Mouse (Mus musculus): ENCODE measurements around the gene Mmp23.
A peak's percentile ranks its signal among the peaks of the same experiment; 100 is the strongest.
"Not testable (repeated sequence)": the region's sequence is repeated elsewhere in the genome, so short reads cannot be mapped to it uniquely, and the experiment has no call there.

Mmp23 gene

GRCm38 (mm10) chr4:155653086-155653450 lies at the start of gene Mmp23:
Gene Mmp23, minus strand, starts transcription at chr4:155653384.
- no peak for DNase-seq (ENCODE audit: low spot score in 2 of 2)

DNA sequence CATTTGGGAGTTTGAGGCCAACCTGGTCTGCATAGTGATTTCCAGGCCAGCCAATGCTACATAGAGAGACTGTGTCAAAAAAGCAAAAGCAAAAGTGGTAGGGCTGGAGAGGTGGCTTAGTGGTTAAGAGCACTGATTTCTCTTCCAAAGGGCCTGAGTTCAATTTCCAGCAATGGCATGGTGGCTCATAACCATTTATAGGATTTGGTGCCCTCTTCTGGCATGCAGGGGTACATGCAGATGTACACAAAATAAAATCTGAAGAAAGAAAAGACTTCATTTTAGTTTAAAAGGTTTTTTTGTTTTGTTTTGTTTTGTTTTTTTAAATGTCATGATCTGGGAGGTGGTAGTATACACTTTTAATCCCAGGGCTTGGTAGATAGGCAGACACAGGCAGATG lies 47.2 kb upstream of the Mmp23 start:
- DNase-seq (ENCODE audit: low spot score in 2 of 2): no peak

DNA sequence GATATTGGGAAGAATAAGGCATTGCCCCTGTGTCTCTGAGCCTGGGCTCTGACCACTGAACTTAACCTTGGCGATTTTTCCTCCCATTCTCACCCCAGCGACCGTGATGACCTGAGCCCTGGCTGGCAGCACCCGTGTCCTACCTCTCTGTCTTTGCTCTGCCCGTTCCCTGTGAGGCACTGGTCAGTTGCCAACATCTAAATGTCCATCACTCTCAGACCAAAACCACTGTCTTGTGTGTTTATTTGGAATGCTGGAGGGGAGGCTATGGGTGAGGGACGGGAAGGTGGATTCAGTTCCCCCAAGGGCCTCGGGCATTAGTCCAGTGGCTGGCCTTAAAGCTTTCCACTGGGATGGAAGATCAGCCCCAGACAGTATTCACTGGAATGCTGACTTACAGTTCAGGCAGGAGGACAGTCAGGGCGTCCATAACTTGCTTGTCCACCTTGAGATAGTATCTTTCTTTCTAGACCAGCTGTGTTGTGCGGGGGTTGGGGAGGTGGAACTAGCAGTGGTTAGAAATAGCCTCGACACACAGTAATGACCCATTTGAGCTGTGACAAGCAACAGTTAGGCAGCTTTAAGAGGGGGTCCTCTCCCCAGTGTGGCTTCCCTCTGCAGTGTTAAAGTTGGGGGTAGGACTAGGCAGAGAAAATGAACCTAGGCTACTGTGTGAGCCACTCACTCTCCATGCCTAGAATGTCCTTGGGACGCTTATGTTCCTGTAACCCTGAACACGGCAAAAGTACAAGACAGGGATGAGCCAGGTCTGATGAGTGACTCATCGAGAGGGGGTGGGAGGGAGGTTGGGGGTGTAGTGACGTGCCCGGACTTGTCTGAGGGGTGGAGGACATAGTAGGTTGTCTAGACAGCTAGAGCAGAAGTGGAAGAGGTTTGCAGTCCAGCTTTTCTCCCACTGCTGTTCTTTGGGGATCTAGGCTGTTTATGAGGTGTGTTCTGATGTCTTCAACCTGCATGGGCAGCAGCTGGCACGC lies 43.4 kb upstream of the Mmp23 start:
- DNase-seq (ENCODE audit: low spot score in 2 of 2): no peak

DNA sequence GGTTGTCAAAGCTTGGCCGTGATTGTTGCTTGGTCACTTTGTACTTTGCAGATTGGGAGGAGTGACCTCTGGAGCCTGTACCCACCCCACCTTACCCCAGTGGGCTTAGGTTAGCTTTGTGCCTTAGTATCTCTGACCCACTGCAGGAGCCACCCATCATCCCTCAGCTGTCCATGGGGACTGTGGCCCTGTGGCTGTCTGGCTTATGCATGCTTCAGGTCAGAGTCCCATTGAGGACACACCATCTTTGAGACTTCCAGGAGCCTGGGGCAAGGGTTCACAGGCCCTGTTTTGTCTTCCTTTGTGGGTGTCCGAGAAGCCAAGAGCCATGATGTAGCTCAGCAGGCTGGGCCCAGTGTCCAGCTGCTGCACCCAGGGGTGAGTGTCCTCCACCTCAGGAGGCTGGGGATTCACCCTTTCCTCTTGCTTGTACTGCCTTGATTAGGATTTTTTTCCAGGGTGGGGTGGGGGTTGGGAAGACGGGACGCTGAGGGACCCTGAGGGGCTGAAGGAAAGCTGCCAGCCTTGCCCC lies 42.4 kb upstream of the Mmp23 start:
- DNase-seq (ENCODE audit: low spot score in 2 of 2): no peak

DNA sequence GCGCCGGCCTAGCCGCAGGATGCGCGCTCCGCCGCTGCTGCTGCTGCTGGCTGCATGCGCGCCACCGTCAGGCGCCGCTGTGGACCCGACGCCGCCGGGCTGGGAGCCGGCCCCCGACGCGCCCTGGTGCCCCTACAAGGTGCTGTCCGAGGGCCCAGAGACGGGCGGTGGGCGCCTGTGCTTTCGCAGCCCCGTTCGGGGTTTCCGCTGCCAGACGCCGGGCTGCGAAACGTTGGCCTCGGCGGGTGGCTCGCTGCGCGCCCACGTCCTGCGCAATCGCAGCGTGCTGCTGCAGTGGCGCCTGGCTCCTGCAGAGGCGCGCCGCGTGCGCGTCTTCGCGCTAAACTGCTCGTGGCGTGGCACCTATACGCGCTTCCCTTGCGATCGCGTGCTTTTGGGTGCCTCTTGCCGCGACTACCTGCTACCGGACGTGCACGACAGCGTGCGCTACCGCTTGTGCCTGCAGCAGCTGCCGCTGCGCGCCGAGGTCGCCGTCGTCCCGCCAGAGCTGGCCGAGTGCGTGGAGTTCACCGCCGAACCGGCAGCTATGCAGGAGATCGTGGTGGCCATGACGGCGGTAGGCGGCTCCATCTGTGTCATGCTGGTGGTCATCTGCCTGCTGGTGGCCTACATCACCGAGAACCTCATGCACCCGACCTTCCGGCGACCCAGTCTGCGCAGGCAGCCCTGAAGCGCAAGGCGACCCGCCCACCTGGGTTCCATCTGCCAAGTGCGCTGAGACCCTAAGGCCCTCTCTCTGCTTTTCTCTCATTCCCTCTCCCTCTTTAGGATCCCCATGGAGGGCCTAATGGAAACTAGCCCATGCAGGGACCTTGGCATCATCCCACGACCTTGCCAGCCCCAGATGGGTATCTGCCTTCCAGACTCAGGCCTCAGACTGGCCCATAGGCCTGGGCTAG lies 41.6 kb upstream of the Mmp23 start:
- peak; percentile 51 to 74 for DNase-seq (ENCODE audit: low spot score in 2 of 2)

DNA sequence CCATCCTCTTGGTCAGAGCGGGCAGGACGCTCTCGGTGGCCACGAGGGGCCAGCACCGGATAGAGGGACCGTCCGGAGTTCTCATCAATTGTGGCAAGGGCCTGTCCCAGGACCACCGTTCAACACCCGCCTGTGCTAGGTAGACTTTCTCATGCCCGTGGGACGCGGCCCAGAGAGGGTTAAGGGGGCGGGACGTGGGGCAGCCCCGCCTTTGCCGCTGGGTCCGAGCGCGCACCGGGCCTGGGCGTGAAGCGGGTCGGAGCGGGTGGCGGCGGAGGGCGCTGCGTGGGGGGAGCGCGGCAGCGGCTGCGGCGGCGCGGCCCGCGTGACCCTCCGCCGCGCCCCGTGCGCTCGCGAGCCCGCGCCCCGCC lies 40.9 kb upstream of the Mmp23 start, which contains the start of gene Fndc10:
Fndc10 (plus strand) TSS at position 232 of the 371 bp plus-strand sequence.
- peak in 1 of 2 experiments; percentile 26 for DNase-seq (ENCODE audit: low spot score in 2 of 2)

- DNase-seq (ENCODE audit: low spot score in 2 of 2): peak in 1 of 2 experiments; percentile 38
These were observed 39.2 kb upstream of the Mmp23 start for GRCm38 (mm10) chr4:155692421-155692820.

DNA sequence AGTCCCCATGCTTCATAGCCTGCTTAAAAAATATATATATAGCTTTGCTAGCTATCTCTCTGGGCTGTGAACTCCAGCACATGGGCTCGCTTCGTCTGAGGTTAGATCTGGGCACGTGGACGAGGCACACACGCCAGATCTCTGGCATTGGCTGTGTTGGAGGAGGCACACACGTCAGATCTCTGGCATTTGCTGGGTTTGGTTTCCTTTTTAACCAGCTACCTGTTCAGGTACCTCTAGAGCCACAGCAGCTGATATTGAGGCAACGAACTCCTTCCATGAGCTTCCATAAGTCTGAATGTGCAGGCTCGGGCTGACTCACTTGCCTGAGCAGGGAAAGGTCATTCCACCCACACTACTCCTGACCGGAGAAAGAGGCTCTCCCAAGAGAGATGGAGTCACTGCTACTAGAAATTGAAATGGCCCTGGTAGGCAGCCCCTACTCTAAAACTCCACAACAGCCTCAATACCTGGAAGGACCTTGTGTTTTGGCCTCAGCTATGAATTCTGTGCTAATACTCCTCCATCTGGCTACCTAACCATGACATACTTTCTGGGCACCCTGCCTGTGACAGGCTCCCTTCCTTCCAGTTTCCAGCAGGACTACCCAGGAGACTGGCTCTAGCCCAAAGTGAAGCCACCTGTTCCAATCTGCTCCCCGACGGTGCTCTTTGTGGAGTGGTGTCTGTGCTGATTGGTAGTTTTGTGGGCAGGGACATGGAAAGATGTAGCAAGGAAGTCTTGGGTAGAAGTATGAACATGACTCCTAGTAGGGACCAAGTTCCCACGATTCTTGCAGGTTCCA lies 37.6 kb upstream of the Mmp23 start:
- no peak for DNase-seq (ENCODE audit: low spot score in 2 of 2)

DNA sequence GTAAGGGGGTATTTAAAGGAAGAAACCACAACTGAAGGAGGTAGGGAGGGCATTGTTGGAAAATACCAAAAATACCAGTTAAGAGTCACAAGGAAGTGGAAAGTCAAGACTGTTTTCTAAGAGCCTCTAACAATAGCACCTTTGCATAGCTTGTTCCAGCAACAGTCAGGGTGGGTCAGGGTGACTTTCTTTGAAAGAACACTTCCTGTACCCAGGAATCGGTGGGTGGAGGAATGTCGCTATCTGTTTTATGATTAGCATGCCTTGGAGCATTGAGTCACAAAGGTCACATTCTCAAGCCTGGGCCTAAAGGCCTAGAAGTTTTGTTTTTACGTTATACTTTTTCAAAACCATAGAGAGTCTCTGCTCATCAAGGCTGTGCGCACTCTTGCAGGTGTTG lies 34.6 kb upstream of the Mmp23 start:
- not testable (repeated sequence) for DNase-seq (ENCODE audit: low spot score in 2 of 2)

DNA sequence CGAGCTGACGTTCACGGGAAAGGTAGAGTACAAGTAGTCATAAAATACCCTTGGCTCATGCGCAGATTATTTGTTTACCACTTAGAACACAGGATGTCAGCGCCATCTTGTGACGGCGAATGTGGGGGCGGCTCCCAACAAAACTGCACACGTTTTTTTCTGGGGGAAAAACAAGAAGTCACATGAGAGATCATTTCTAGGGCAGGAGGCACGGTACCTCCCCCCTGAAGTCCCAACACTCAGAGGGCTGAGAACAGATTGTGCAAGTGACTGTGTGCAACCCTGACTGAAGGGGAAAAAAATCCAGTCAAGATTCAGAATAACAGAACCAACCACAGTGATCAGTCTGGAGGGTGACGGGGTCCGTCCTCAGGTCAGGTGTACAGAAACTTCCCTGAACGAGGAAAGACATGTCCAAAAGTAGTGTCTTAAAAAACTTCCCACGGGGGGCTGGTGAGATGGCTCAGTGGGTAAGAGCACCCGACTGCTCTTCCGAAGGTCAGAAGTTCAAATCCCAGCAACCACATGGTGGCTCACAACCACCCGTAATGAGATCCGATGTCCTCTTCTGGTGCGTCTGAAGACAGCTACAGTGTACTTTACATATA lies 30.6 kb upstream of the Mmp23 start:
- DNase-seq (ENCODE audit: low spot score in 2 of 2): not testable (repeated sequence)

DNA sequence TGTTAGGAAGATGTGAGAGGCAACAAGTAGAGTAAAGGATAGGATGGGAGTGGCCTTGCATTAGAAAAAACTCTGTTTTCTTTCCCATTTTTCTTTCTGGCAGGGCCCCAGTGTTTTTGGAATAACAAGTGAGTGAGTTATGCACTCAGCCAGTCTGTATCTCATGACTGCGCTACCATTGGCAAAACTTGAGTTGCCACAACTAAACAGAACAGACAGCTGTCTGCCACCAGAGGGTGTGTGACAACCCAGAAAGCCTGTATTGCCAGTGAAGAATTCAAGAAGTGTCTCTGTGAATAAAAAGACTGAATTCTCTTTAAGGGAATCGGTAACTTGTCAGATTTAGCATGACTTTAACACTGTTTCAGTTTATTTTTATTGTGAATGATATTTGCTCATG lies 22.8 kb upstream of the Mmp23 start:
- DNase-seq (ENCODE audit: low spot score in 2 of 2): peak in 1 of 2 experiments; percentile 40

DNA sequence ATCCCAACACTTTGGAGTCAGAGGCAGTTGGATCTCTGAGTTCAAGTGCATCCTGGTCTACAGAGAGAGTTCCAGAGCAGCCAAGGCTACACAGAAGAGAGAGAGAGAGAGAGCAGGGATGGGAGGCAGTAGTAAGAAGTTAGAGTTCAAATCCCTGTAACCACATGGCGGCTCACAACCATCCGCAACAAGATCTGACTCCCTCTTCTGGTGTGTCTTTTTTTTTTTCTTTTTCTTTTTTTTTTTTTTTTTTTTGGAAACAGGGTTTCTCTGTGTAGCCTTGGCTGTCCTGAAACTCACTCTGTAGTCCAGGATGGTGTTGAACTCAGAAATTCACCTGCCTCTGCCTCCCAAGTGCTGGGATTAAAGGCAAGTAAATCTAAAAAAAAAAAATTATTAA lies 18.9 kb upstream of the Mmp23 start:
- no peak for DNase-seq (ENCODE audit: low spot score in 2 of 2)

DNA sequence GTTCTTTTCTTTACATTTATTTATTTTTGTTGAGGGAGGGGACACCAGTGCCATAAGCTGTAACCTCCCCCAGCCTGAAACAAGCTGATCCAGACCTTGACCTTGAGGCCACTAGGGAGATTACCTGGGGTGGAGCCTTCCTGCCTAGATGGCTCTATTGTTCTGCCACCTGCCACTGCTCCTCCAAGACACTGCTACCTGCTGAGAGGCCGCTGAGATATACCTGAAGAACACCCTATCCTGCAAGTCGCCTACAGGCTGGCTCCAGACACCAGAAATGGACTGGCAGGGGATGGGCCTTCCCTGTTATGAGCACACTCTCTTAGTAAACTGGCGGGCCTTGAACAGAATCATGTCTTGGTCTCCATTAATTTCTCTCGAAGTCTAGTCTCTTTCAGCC lies 17.1 kb upstream of the Mmp23 start:
- DNase-seq (ENCODE audit: low spot score in 2 of 2): not testable (repeated sequence)

DNA sequence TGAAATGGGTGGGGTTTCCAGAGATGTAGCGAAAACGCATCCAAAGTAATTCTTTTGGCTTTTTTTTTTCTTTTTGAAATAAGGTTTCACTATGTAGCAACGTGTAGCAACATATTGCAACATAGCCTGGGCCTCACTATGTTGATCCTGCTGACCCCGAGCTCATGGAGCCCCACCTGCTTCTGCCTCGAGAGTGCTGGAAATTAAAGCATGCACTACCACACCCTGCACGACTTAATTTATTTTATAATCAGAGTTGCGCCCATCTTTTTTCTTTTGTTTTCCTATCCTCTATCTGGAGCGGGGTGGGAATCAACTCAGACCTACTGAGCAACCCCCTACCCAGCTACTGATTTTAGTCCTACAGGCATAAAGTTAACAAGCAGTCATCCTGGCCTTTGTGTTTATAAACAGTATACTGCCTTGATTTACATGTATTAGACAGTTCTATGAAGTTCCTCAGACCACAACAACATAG lies 16.5 kb upstream of the Mmp23 start:
- no peak for DNase-seq (ENCODE audit: low spot score in 2 of 2)

- DNase-seq (ENCODE audit: low spot score in 2 of 2): peak; percentile 97 to 98
These were observed 15.8 kb upstream of the Mmp23 start, which contains the start of gene Mib2 for GRCm38 (mm10) chr4:155668689-155669597. Gene Mib2, minus strand, starts transcription at chr4:155669198.

- no peak for DNase-seq (ENCODE audit: low spot score in 2 of 2)
These were observed 13.7 kb upstream of the Mmp23 start for GRCm38 (mm10) chr4:155666903-155667302.

GRCm38 (mm10) chr4:155660641-155661040 lies 7.5 kb upstream of the Mmp23 start:
- DNase-seq (ENCODE audit: low spot score in 2 of 2): no peak

DNA sequence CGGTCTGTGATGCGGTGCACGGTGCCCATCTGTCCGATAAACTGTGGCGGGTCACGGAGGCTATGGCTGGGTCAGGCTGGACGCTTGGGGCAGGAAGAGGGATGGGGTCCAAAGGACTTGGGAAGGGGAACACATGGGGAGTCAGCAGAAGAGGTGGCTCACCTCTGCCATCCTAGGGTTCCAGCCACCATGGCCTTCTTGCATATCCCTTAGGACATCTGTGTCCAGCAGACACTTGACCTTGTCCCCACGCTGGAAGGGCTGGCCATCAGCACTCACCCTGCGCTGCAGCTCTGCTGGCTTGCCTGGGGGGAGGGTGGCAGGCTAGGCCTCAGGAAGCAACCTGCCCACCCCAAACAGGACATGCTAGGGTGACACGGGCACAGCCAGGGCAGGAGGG lies 5.8 kb upstream of the Mmp23 start:
- DNase-seq (ENCODE audit: low spot score in 2 of 2): no peak

DNA sequence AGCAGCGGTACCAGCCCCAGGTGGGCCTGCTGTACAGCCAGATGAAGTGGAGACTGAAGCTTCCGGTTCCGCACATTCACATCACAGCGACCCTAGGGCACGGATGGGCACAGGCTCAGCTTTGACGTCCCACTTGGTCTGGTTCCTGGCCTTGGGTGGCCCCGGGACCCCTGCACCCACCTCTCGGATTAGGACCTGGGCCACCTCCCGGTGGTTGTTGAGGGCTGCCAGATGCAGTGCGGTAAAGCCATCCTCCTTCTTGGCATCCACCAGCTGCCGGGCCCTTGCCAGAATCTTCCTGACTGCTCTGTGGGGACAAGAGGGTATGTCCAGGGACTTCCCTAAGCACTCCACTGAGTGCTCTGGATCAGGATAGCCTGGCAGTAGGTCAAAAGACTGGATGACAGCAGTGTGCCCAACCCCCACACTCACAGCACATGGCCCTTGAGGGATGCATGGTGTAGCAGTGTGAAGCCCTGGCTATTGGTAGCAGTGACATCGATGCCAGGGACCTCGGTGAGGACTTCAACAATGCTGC lies 3.1 kb upstream of the Mmp23 start:
- DNase-seq (ENCODE audit: low spot score in 2 of 2): no peak

Data from natural killer cell, adult 2 months (primary cell).